Mouse (Mus musculus): Measurements from ENCODE around the gene Slc38a2.

Gene Slc38a2

DNA sequence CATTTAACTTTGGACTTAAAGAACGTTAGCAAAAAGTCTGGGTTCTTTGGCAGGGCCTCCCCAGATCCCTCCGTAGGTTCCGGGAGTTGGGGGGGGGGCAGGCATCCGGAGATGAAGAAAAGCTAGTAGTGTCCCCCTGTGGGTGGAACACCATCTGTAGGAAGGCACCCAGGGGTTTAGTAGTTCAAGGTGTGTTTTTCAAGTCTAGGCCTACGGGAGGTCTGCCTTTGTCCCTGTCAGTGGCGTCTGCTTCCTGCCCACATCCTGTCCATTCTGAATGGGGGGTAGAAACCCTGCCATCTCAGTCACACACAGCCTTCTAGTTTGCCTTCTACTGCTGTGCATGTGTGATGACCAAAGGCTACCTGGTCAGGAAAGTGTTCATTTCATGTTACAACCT is 20.6 kb upstream of the Slc38a2 start:
- DNase-seq (ENCODE audit: low read depth in 2 of 2, low spot score in 2 of 2), result peak in 1 of 2 experiments; percentile 12

GRCm38 (mm10) chr15:96718466-96718865 is 18.9 kb upstream of the Slc38a2 start:
- no peak for DNase-seq (ENCODE audit: low read depth in 2 of 2, low spot score in 2 of 2)

- no peak for DNase-seq (ENCODE audit: low read depth in 2 of 2, low spot score in 2 of 2)
These were observed 17.7 kb upstream of the Slc38a2 start for GRCm38 (mm10) chr15:96717181-96717580.

- no peak for DNase-seq (ENCODE audit: low read depth in 2 of 2, low spot score in 2 of 2)
These were observed 16.8 kb upstream of the Slc38a2 start for GRCm38 (mm10) chr15:96716371-96716770.

GRCm38 (mm10) chr15:96715692-96716080 is 16.2 kb upstream of the Slc38a2 start:
- no peak for DNase-seq (ENCODE audit: low read depth in 2 of 2, low spot score in 2 of 2)

DNA sequence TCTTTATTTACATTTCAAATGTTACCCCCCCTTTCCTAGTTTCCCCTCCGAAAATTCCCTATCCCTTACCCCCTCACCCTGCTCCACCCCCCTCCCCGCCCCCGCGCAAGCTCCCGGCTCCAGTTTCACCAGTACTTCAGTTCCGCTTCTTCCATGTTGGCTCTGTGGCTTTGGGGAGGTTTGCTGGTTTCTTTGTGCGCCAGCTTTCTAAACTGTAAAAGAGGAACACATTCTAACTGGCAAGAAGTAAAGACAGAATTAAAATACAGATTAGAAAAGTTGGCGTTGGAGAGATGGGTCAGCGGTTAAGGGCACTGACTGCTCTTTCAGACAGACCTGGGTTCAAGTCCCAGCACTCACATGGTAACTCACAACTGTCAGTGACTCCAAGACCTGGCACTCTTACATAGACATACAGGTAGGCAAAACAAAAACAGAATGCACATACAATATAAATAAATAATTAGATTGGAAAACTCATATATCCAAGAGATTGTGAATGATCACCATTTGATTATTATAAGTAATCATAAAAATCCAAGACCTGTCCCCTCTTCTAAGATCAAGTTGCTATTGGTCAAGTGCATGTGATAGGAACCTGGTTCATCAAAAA is 15.7 kb upstream of the Slc38a2 start:
- no peak for DNase-seq (ENCODE audit: low read depth in 2 of 2, low spot score in 2 of 2)

DNA sequence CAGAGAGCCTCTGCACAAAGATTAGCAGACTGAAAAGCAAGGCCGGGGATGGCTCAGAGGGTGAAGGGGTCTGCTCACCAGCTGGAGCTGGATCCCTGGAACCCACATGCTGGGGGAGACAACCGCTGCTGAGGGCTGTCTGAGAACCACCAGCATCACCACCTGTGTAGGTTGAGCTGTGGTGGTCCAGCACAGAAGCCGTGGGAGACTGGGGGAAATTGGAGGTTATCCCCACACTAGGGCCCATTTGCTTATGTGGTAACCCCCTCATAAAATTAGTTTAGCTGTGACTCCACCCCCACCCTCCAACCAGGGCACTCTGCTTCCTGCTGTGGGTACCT is 15.1 kb upstream of the Slc38a2 start:
- DNase-seq (ENCODE audit: low read depth in 2 of 2, low spot score in 2 of 2), result peak in 1 of 2 experiments; percentile 11

DNA sequence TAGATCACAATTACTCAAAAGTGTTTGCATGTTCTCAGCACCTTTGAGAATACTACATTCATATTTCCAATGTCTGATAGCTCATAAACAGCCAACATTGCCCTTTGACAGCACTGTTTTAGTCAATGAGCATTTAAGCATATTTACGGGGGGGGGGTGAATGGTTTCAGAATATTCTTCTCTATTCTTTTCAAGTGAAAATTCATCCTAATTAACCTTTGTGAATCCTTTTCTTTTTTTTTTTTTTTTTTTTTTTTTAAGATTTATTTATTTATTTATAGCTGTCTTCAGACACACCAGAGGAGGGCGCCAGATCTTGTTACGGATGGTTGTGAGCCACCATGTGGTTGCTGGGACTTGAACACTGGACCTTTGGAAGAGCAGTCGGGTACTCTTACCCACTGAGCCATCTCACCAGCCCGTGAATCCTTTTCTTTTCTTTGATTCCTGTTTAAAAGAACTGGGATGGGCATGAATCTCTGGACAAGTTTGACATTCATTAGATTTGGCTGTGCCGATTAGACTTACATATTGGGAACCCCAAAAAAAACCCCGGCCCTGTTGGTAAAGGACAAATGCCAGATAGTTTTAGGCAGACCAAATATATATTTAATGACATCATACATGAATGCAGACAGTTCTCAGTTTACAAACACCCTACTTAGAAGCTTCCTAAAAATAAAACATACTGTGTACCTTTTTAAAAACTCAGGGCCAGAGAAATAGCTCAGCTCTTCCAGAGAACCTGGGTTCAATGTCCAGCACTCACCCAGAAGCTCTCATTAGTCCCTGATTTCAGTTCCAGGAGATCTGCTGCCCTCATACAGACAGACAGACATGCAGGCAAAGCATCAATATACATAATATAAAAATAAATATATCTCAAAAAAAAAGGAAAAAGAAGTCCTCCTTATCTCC is 14.5 kb upstream of the Slc38a2 start:
- DNase-seq (ENCODE audit: low read depth in 2 of 2, low spot score in 2 of 2), result no peak

DNA sequence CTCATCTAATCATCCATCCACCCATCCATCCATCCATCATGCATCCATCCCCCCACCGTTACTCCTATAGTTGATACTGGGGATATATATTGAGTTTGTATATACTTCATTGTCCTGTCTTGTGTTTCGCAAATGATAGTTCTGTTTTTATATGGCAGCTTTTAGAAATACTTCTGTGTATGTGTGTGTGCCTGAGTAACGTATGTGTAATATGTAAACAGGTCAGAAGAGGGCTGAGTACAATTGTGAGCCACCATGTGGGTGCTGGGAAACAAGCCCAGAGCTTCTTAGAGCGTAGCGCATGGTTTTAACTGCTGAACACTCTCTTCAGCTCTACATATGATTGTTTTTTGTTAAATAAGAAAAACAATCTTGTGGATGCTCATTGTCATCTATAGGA is 12.8 kb upstream of the Slc38a2 start:
- no peak for DNase-seq (ENCODE audit: low read depth in 2 of 2, low spot score in 2 of 2)

GRCm38 (mm10) chr15:96711664-96712063 is 12.1 kb upstream of the Slc38a2 start:
- DNase-seq (ENCODE audit: low read depth in 2 of 2, low spot score in 2 of 2), result no peak

DNA sequence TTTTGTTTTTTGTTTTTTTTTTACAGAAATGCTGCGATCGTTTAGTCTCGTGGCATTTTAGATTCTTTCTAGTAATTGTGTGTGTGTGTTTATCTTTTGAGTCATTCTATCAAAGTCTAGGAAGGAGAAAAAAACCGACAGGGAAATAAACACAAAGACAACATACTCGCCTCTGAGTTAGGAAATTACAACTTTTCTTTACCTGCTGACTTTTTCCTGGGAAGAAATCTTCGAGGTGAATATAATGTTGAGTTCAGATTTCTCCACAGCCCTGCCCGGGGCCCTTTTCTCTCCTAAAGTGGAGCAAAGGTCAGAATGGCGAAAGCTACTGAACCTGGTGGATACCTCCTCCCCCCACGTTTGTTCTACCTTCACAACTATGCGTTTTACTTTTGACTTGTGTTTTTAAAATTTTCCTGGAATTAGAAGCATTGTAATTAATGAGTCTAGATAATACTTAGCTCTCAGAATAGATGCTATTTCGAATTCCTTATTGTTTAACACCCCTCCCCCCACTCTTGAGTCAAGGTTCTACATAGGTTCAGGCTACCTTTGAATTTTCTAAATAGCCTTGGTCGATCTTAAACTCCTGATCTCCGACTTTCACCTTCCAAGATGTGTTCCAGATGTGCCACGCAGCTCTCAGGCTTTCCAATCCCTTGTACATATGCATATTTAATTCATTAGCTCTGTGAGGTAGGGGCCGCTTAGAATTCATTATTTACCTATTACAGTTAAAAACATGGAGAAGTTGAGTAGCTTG is 11.0 kb upstream of the Slc38a2 start:
- DNase-seq (ENCODE audit: low read depth in 2 of 2, low spot score in 2 of 2), result no peak

DNA sequence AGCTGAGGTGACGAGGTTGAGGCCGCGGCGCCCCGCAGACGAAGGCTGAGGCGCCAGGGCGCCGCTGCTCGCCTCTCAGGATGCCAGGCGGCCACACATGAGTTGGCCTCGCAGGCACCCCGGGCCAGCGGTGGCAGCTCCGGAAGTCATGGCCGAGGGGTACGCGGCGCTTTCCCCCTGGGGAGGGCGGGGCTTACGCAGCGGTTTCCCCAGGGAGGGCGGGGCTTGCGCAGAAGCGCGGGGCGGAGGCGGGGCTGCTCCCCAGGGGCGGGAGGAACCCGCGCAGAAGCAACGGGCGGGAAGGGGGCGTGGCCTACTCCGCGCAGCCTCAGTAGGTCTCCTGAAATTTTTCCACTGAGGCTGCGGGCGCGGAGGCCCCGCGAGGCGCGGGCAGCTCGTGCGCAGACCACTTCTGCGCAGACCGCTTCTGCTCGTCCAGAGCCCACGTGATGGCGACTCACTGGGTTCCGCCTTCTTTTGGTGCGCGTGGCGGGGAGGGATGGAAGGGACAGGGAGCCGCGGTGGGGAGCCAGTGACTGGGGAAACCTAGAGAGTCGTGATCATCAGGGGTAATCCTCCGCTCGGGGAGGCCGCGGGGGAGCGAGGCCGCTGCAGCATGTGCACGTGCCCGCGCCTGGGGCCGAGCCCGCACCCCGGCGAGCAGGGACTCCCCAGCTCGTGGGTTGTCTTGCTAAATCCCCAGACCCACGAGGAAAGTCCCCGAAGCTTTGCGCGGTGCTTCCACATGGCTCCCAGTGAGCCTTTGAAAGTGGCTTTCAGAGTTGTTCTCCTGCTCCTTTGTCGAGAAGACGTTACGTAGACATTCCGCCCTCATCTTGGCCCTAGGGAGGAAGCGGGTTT is 10.2 kb upstream of the Slc38a2 start:
- peak; percentile 97 for DNase-seq (ENCODE audit: low read depth in 2 of 2, low spot score in 2 of 2)

GRCm38 (mm10) chr15:96708976-96709490 is 9.5 kb upstream of the Slc38a2 start:
- DNase-seq (ENCODE audit: low read depth in 2 of 2, low spot score in 2 of 2), result no peak

GRCm38 (mm10) chr15:96708428-96708827 is 8.9 kb upstream of the Slc38a2 start:
- no peak for DNase-seq (ENCODE audit: low read depth in 2 of 2, low spot score in 2 of 2)

GRCm38 (mm10) chr15:96707936-96708335 is 8.4 kb upstream of the Slc38a2 start:
- DNase-seq (ENCODE audit: low read depth in 2 of 2, low spot score in 2 of 2), result no peak

DNA sequence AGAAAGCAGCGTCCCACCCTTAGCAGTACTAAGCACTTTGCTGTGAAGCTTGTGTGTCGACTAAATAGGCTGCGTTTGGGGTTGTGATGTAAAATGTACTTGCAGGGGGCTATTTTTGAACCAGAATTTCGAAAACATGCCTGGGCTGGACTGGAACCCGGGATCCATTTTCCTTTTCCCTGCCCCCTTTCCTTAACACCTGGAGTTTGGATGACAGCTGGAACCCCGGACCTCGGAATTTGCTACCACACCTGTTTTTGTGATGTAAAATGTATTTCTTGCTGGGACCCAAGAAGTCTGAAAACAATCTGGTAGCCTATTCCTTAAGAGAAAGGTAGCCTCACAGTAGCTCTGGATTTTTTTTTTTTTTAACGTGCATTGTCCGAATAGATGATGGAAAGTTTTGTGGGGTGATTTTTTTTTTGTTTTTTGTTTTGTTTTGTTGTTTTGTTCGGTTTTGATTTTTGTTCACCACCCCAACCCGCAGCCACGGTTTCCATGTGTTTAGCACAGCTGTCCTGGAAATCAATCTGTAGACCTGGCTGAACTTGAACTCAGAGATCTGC is 3.0 kb upstream of the Slc38a2 start:
- no peak for DNase-seq (ENCODE audit: low read depth in 2 of 2, low spot score in 2 of 2)

DNA sequence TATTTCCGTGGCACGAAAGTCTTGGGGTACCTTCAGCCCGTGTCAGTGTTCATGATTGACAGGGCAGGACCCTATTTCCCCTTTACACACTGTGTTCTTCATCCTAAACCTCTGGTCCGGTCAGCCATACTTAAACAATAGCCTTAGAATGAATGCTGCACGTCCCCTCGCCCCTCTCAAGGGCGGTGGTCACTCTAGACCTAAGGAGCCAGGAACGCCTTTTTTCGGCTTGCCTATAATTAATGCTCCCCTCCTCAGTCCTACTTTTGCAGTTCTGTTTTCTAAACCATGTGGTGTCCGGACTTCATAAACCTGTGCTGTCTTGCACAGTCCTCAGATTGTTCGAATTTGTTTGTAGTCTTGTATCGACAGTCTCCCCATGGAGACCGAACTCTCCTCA is 1.2 kb upstream of the Slc38a2 start:
- no peak for DNase-seq (ENCODE audit: low read depth in 2 of 2, low spot score in 2 of 2)

DNA sequence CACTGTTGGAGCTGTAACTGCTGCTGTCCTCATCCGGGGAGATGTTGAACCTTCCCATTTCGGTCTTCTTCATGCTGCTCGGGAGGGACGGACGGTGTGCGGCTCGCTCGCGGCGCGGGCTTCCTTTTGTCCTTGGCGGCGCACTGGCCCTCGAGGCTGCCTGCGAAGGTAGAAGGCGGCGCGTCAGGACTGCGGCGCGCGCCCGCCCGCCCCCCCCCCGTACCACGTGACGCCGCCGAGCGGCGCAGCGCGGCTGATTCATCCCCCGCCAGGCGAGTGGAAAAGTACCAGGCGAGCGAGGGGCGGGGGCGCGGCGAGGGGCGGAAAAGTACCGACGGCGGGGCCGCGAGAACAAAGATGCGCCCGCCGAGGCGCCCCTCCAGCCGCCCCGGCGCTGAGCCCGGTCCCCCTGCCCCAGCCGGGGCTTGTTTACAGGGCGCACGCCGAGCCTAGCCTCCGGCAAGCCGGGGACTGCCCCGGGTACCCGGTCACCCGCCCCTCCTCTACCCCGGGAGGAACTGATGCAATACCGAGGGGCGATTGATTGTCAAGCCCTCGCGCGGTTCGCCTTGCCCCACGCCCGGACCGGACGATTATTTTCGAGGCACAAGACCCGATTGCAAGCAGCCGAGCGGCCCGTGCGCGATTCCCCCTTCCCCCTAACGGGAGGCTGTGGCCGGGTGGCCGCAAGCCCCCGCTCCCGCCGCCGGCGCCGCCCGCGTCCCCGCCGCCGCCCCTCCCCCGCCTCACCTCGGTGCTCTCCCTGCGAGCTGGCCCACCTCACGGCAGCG is 677 bp downstream of the Slc38a2 start:
- peak; percentile 80 to 86 for DNase-seq (ENCODE audit: low read depth in 2 of 2, low spot score in 2 of 2)

- DNase-seq (ENCODE audit: low read depth in 2 of 2, low spot score in 2 of 2), result no peak
These were observed 1.5 kb downstream of the Slc38a2 start for GRCm38 (mm10) chr15:96697901-96698657.

Data from CD8-positive naive resting alpha-beta T cell, adult 2 months (primary cell).